Mouse (Mus musculus) brain, embryonic 14.5 days (tissue): Measurements from ENCODE around the gene Trmt112.

ENCODE experiments used
- CTCF ChIP-seq: fragments of 200-500 bp; IDR thresholded peaks from 2 replicates; pipeline ENCODE4 v1.5.1; 2012; ENCODE audit warnings: inconsistent platforms, mild to moderate bottlenecking, moderate library complexity, borderline replicate concordance; ENCODE audit not compliant: insufficient read depth, insufficient read length; ENCODE audit errors: extremely low read depth
- POLR2A ChIP-seq: fragments of 200-500 bp; IDR thresholded peaks from 2 replicates; pipeline ENCODE4 v1.6.1; 2012; ENCODE audit warnings: mild to moderate bottlenecking, inconsistent platforms, borderline replicate concordance; ENCODE audit not compliant: poor library complexity, insufficient read depth, insufficient read length, severe bottlenecking; ENCODE audit errors: extremely low read depth

- TF ChIP-seq POLR2A: no peak
- no peak for TF ChIP-seq CTCF
Observed at GRCm38 (mm10) chr19:6893731-6894451, 15.6 kb upstream of the Trmt112 start.
